1 mouse cellular context compared by ENCODE assay signal in genomic region chr14:34623531-34624210, GRCm38 (mm10).
A peak's percentile ranks its signal among the peaks of the same experiment; 100 is the strongest.
TF ChIP-seq lines count a peak whose summit lies in the region.

No protein-coding gene starts in this region.

TF ChIP-seq in MEL, 35 proteins besides CTCF, POLR2A, EP300 and RAD21 (continued from another document):
- TF ChIP-seq TCF12 (IDR thresholded peaks at IDR 0.05; ENCODE audit: low read depth, low read length) = peak; percentile 99
- peak; percentile 64 for TF ChIP-seq HCFC1 (IDR thresholded peaks at IDR 0.05; ENCODE audit: low read depth, low read length)
- TF ChIP-seq GABPA (IDR thresholded peaks at IDR 0.05; ENCODE audit: low read depth, low read length) = no peak
- peak; percentile 71 for TF ChIP-seq TBP (IDR thresholded peaks at IDR 0.05; ENCODE audit: low read depth, low read length)
- TF ChIP-seq MAFK (IDR thresholded peaks at IDR 0.05; ENCODE audit: borderline replicate concordance, low read depth, low read length) = peak; percentile 79; the same call in 1 of the 2 replicates
- no peak; the same call in 1 of the 2 replicates for TF ChIP-seq ZMIZ1 (IDR thresholded peaks at IDR 0.05; ENCODE audit: low read depth, low read length)
- TF ChIP-seq MAZ (IDR thresholded peaks at IDR 0.05; ENCODE audit: low read depth, low read length) = peak; percentile 60; the same call in 1 of the 2 replicates
- TF ChIP-seq RCOR1 (IDR thresholded peaks at IDR 0.05; ENCODE audit: low read depth, low read length) = peak; percentile 91
- TF ChIP-seq MXI1 (IDR thresholded peaks at IDR 0.05; ENCODE audit: low read depth, low read length) = peak; percentile 64; the same call in 1 of the 2 replicates
- peak; percentile 99 for TF ChIP-seq GATA1 (IDR thresholded peaks at IDR 0.05; ENCODE audit: low read depth, low read length)
- TF ChIP-seq POLR2AphosphoS5 (IDR thresholded peaks at IDR 0.05; ENCODE audit: borderline replicate concordance, low read depth, low read length) = no peak
- no peak for TF ChIP-seq NRF1 (IDR thresholded peaks at IDR 0.05; ENCODE audit: insufficient read depth, low read depth, low read length, poor library complexity, severe bottlenecking)
- no peak for TF ChIP-seq ZKSCAN1 (IDR thresholded peaks at IDR 0.05; ENCODE audit: low read depth, low read length)
- TF ChIP-seq ZC3H11A (IDR thresholded peaks at IDR 0.05; ENCODE audit: low read depth, low read length) = 0 out of 2 replicates have a peak, but pooled peaks have one; percentile 26
- peak; percentile 93 for TF ChIP-seq MYB (IDR thresholded peaks at IDR 0.05; ENCODE audit: low read depth, low read length)
- peak; percentile 95 for TF ChIP-seq SIN3A (IDR thresholded peaks at IDR 0.05; ENCODE audit: low read length)
- no peak for TF ChIP-seq ZNF384 (IDR thresholded peaks at IDR 0.05; ENCODE audit: low read depth, low read length)
- 0 out of 2 replicates have a peak, but pooled peaks have one; percentile 29 for TF ChIP-seq NELFE (IDR thresholded peaks at IDR 0.05; ENCODE audit: low read depth, low read length)
- peak; percentile 96 for TF ChIP-seq BHLHE40 (IDR thresholded peaks at IDR 0.05; ENCODE audit: borderline replicate concordance, low read depth, low read length)
- peak; percentile 80 for TF ChIP-seq MAX (IDR thresholded peaks at IDR 0.05; ENCODE audit: low read length)
- peak; percentile 59; the same call in 1 of the 2 replicates for TF ChIP-seq MEF2A (IDR thresholded peaks at IDR 0.05; ENCODE audit: extremely low read depth, insufficient replicate concordance, low read depth, low read length, poor library complexity, severe bottlenecking)
- TF ChIP-seq ETS1 (IDR thresholded peaks at IDR 0.05; ENCODE audit: low read depth, low read length) = peak; percentile 99
